Mouse (Mus musculus): Measurements from ENCODE around the gene Sf3b5. TPM values are rescaled to one million over a fixed set of nuclear protein-coding genes. Genes with fewer than 3 reads are reported as not detected.
"Not testable (repeated sequence)": the region's sequence is repeated elsewhere in the genome, so short reads cannot be mapped to it uniquely, and the experiment has no call there.

Sf3b5 gene
- total RNA-seq, 2 experiments from 2014 or later, result 9.4 to 9.7 TPM

DNA sequence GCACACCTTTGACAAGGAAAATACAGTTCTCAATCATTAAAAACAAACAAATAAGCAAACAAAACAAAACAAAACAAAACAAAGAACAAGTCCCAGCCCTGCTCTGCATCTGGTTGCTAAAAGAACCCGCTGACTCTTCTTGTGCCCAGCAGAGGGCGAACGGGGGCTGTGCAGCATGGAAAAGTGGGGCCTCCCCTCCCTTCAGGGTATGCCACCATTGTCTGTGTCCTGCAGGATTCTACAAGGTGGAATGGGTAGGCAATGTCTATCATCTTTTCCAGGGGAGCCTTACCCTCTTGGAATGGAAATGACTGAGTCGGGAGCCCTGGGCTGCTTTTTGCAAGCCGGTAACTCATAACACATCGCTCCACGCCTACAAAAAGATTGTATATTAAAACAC is 13.4 kb downstream of the Sf3b5 start:
- Histone ChIP-seq H3K27ac (no peak overlapping the region), H3K4me3 (no peak overlapping the region)
- peak; percentile 41 to 49 for DNase-seq (ENCODE audit: low spot score in 2 of 2)
- peak; percentile 86 for TF ChIP-seq CTCF (conservative IDR thresholded peaks at IDR 0.05)

- Histone ChIP-seq H3K4me3 (no peak overlapping the region), H3K27ac (no peak overlapping the region)
- no peak for DNase-seq (ENCODE audit: low spot score in 2 of 2)
- no peak for TF ChIP-seq CTCF (conservative IDR thresholded peaks at IDR 0.05)
Measured at GRCm38 (mm10) chr10:13019026-13019425, 13.9 kb downstream of the Sf3b5 start.

GRCm38 (mm10) chr10:13022103-13022502 is 17.0 kb downstream of the Sf3b5 start:
- no peak for DNase-seq (ENCODE audit: low spot score in 2 of 2)
- Histone ChIP-seq H3K4me3 (no peak overlapping the region), H3K27ac (no peak overlapping the region)
- no peak for TF ChIP-seq CTCF (conservative IDR thresholded peaks at IDR 0.05)

DNA sequence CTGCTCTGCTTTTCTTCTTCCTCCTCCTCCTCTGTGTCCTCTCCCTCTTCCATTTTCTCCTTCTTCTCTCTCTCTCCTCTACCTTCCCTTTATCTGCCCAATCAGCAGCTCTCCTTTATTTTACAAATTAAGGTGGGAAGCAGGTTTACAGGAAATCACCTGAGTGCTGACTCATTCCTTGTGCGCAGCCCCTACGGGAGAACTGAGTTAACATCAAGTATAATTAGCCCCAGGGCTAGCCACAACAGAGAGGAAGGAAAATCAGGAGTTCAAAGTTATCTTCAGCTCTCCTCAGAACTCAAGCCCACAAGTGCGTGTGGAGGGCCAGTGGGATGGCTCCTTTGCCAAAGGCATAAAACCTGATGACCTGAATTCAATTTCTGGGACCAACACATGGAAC is 18.8 kb downstream of the Sf3b5 start:
- H3K27ac ChIP-seq; H3K4me3 ChIP-seq; DNase-seq (ENCODE audit: low spot score in 2 of 2): not testable (repeated sequence)

DNA sequence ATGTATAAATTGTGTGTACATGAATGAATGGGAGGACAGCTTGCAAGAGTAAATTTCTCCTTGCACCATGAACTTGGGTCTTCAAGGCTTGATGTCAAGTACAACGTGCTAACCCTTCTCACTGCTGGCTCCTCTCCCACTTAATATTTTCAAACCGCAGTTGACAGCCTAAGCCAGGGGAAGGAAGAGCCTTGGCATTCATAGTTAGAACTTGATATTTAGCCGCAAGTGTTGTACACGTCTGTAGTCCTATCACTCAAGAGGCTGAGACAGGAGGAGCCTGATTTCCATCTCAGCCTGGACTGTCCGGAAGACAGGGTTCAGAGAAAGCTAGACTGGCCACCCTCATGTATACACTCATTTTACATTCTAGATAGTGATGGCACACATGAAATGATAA is 22.6 kb downstream of the Sf3b5 start:
- TF ChIP-seq CTCF (conservative IDR thresholded peaks at IDR 0.05), result no peak
- Histone ChIP-seq H3K4me3 (no peak overlapping the region), H3K27ac (no peak overlapping the region)
- DNase-seq (ENCODE audit: low spot score in 2 of 2), result no peak

DNA sequence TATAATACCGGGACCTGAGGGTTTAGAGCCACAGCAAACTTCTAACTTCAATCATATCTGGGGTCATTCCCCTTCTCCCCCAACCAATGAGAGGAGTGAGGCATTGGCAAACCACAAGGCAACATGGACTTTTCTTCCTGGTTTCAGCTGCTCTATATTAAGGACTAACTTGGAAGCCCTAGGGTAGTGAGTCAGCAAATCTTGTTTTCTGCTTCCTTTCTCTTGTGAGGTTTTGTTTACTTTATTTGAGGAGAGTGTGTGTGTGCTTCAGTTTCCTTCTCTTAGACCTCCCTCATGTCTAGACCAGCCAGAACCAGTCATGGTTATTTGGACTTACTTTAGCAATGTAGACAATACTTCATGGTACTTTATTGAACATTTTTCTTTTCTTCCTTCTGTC is 23.1 kb downstream of the Sf3b5 start:
- DNase-seq (ENCODE audit: low spot score in 2 of 2), result no peak
- no peak for TF ChIP-seq CTCF (conservative IDR thresholded peaks at IDR 0.05)

GRCm38 (mm10) chr10:13029416-13029815 is 24.3 kb downstream of the Sf3b5 start:
- Histone ChIP-seq H3K4me3 (no peak overlapping the region), H3K27ac (no peak overlapping the region)
- no peak for TF ChIP-seq CTCF (conservative IDR thresholded peaks at IDR 0.05)
- no peak for DNase-seq (ENCODE audit: low spot score in 2 of 2)

More for the DNA sequence above, 23.1 kb downstream of the Sf3b5 start:
- H3K4me3 ChIP-seq, result no peak overlapping the region
- H3K27ac ChIP-seq, result no peak overlapping the region

- H3K27ac ChIP-seq, result no peak overlapping the region
- DNase-seq (ENCODE audit: low spot score in 2 of 2), result no peak
- no peak overlapping the region for H3K4me3 ChIP-seq
- TF ChIP-seq CTCF (conservative IDR thresholded peaks at IDR 0.05), result no peak
Measured at GRCm38 (mm10) chr10:13035270-13035669, 30.1 kb downstream of the Sf3b5 start.

- Histone ChIP-seq H3K27ac (no peak overlapping the region), H3K4me3 (no peak overlapping the region)
- no peak for TF ChIP-seq CTCF (conservative IDR thresholded peaks at IDR 0.05)
- no peak for DNase-seq (ENCODE audit: low spot score in 2 of 2)
Measured at GRCm38 (mm10) chr10:13039637-13040174, 34.6 kb downstream of the Sf3b5 start.

DNA sequence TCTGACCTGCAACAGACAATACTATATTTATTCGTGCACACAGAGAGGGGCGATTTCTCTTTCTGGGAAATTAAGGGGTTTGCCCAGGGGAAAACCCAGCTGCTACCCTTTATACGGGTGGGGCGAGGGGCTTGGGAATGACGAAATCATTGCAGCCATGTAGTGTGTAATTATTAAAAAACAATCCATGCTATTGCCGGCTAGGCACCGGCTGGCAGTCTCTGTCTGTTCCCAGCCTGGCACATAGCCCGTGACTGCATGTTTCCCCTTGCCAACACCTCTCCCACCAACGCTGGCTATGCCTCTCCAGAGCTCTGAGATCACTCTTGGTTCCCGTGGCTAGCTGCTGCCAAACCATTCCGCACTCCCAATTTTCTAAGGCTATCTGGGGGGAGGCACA is 39.5 kb downstream of the Sf3b5 start:
- DNase-seq (ENCODE audit: low spot score in 2 of 2), result peak; percentile 73 to 78
- TF ChIP-seq CTCF (conservative IDR thresholded peaks at IDR 0.05), result no peak
- H3K4me3 ChIP-seq, result 0 out of 2 replicates have a peak overlapping the region, but pooled peaks have one; percentile 11
- H3K27ac ChIP-seq, result peak overlapping the region; percentile 61

GRCm38 (mm10) chr10:13047816-13048215 is 42.7 kb downstream of the Sf3b5 start:
- no peak overlapping the region for H3K27ac ChIP-seq
- DNase-seq (ENCODE audit: low spot score in 2 of 2), result no peak
- TF ChIP-seq CTCF (conservative IDR thresholded peaks at IDR 0.05), result no peak
- H3K4me3 ChIP-seq, result no peak overlapping the region

GRCm38 (mm10) chr10:13056863-13057381 is 51.8 kb downstream of the Sf3b5 start:
- Histone ChIP-seq H3K4me3 (no peak overlapping the region), H3K27ac (no peak overlapping the region)
- DNase-seq (ENCODE audit: low spot score in 2 of 2), result no peak
- TF ChIP-seq CTCF (conservative IDR thresholded peaks at IDR 0.05), result no peak

Other genes starting within 250 kb of the Sf3b5 start
- 10 to 100 TPM; 33.7 to 39.8 TPM for gene Utrn, start 136.0 kb upstream of the Sf3b5 start, total RNA-seq (2021)
- gene Stx11, start 41.0 kb upstream of the Sf3b5 start, total RNA-seq (2021), result under 1 TPM; 0.07 to 0.33 TPM
- gene Plagl1, start 55.2 kb downstream of the Sf3b5 start, total RNA-seq (2021), result 10 to 100 TPM; 14.1 to 17.4 TPM
- gene Zc2hc1b, start 172.7 kb downstream of the Sf3b5 start, total RNA-seq (2021), result not detected
- 10 to 100 TPM; 19.6 to 24.5 TPM for gene Ltv1, start 187.8 kb downstream of the Sf3b5 start, total RNA-seq (2021)